In the genomic region with DNA sequence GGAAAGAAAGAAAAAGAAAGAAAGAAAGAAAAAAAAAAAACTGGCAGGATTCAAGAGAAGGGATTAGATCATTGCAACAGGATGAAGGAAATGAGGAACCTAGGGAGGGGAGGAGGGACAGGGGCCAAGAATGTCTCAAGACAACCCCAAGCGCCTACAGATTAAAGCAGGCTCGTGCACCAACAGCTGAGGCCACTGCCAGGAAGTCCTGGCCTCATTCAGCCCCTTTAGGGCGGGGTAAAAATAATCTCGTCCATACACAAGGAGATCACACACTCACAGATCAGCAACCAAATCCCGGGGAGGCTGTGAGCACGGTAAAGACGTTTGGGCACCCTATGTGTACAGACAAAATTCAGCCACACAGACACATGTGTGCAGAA, we compare ENCODE assay signal across 8 mouse cellular contexts.
DNase-seq lines count a peak whose midpoint lies in the region; ATAC-seq and TF ChIP-seq lines count a peak whose summit lies in the region.

No protein-coding gene starts in this region.

- H3K27ac ChIP-seq in kidney, embryonic 15.5 days: peak overlapping the region; percentile 100
- H3K27ac ChIP-seq in forebrain, embryonic 15.5 days (replicated peaks): peak overlapping the region; percentile 98
- H3K27ac ChIP-seq in hindbrain, embryonic 16.5 days (ENCODE audit: low read depth, low read length): peak overlapping the region; percentile 91
- peak overlapping the region; percentile 100 for H3K27ac ChIP-seq in olfactory bulb, adult 2 months (ENCODE audit: insufficient read depth, low read depth, low read length)

- peak overlapping the region; percentile 35; the same call in 1 of the 2 replicates for H3K9ac ChIP-seq in kidney, embryonic 15.5 days
- peak overlapping the region; percentile 39 for H3K9ac ChIP-seq in forebrain, embryonic 15.5 days (replicated peaks)
- H3K9ac ChIP-seq in hindbrain, embryonic 16.5 days (ENCODE audit: low read depth, low read length): peak overlapping the region; percentile 43

- H3K4me1 ChIP-seq in kidney, embryonic 15.5 days: peaks cover 78% of the 10 kb centered on the region
- peaks cover 76% of the 10 kb centered on the region for H3K4me1 ChIP-seq in forebrain, embryonic 15.5 days
- H3K4me1 ChIP-seq in hindbrain, embryonic 16.5 days (ENCODE audit: control insufficient read depth, insufficient read depth, low read depth, low read length): peaks cover 64% of the 10 kb centered on the region
- peaks cover 69% of the 10 kb centered on the region for H3K4me1 ChIP-seq in olfactory bulb, adult 2 months (ENCODE audit: control insufficient read depth, insufficient read depth, low read length)

- peak overlapping the region; percentile 58 for H3K4me2 ChIP-seq in kidney, embryonic 15.5 days
- peak overlapping the region; percentile 38 for H3K4me2 ChIP-seq in forebrain, embryonic 15.5 days (replicated peaks)
- H3K4me2 ChIP-seq in hindbrain, embryonic 16.5 days (ENCODE audit: low read length): peak overlapping the region; percentile 34

- H3K9me3 ChIP-seq in kidney, embryonic 15.5 days (replicated peaks): no peaks in the 10 kb centered on the region
- no peaks in the 10 kb centered on the region for H3K9me3 ChIP-seq in forebrain, embryonic 15.5 days
- H3K9me3 ChIP-seq in hindbrain, embryonic 16.5 days (ENCODE audit: control insufficient read depth, low read length): no peaks in the 10 kb centered on the region

- peak; percentile 38; the same call in 1 of the 2 replicates for ATAC-seq in kidney, embryonic 15.5 days (replicated peaks; ENCODE audit: low FRiP score)
- ATAC-seq in forebrain, embryonic 15.5 days (replicated peaks): peak; percentile 26
- ATAC-seq in hindbrain, embryonic 16.5 days: peak; percentile 9

- 3% methylated on average over 7 of the region's 7 CpGs for WGBS in kidney, embryonic 15.5 days
- 2% methylated on average over 7 of the region's 7 CpGs for WGBS in forebrain, embryonic 15.5 days
- 1% methylated on average over 7 of the region's 7 CpGs for WGBS in hindbrain, embryonic 16.5 days
- WGBS in olfactory bulb, adult 2 months: 0% methylated on average over 7 of the region's 7 CpGs

- TF ChIP-seq CTCF in olfactory bulb, adult 2 months (IDR thresholded peaks at IDR 0.05; ENCODE audit: insufficient read depth, low read depth, low read length): no peak

- peak overlapping the region; percentile 13 for H3K4me3 ChIP-seq in kidney, embryonic 15.5 days (replicated peaks)
- peak overlapping the region; percentile 11; the same call in 1 of the 2 replicates for H3K4me3 ChIP-seq in forebrain, embryonic 15.5 days
- H3K4me3 ChIP-seq in hindbrain, embryonic 16.5 days (ENCODE audit: low read length): no peak overlapping the region
- H3K4me3 ChIP-seq in olfactory bulb, adult 2 months (ENCODE audit: insufficient read depth, low read depth, low read length): no peak overlapping the region

- no peak for DNase-seq in kidney, adult 9 months
- peak; percentile 73 for DNase-seq in ZHBTc4 (ENCODE audit: low read depth, low spot score)
- DNase-seq in lung, adult 18-20 months: peak; percentile 81 to 85
- no peak for DNase-seq in retina, postnatal 1 day

- no peak for TF ChIP-seq POLR2A in olfactory bulb, adult 2 months (IDR thresholded peaks at IDR 0.05; ENCODE audit: insufficient read depth, low read depth, low read length)

- no peaks in the 10 kb centered on the region for H3K27me3 ChIP-seq in kidney, embryonic 15.5 days
- H3K27me3 ChIP-seq in forebrain, embryonic 15.5 days: no peaks in the 10 kb centered on the region
- no peaks in the 10 kb centered on the region for H3K27me3 ChIP-seq in hindbrain, embryonic 16.5 days (replicated peaks; ENCODE audit: control insufficient read depth, insufficient read depth, low read length)

- no peaks in the 10 kb centered on the region for H3K36me3 ChIP-seq in kidney, embryonic 15.5 days
- no peaks in the 10 kb centered on the region for H3K36me3 ChIP-seq in forebrain, embryonic 15.5 days
- no peaks in the 10 kb centered on the region for H3K36me3 ChIP-seq in hindbrain, embryonic 16.5 days (ENCODE audit: control insufficient read depth, insufficient read depth, low read length)

Comparison
In these comparisons a context has a peak if more than half of its experiments do, and no peak if none do; other contexts are left out.
1. H3K4me3 ChIP-seq: peak in kidney, embryonic 15.5 days (single experiment) and forebrain, embryonic 15.5 days (single experiment); none in hindbrain, embryonic 16.5 days (single experiment) and olfactory bulb, adult 2 months (single experiment).
2. DNase-seq: peak in ZHBTc4 (single experiment) and lung, adult 18-20 months (2 of 2); none in kidney, adult 9 months (single experiment) and retina, postnatal 1 day (single experiment).
3. Peak in every context shown above with its lines, with median percentiles within 50 percentile points of each other: ATAC-seq, H3K27ac ChIP-seq, H3K4me2 ChIP-seq and H3K9ac ChIP-seq.